Comparison of ENCODE assay signal across 8 mouse cellular contexts in genomic region chr7:45395129-45395541, GRCm38 (mm10). TPM values are rescaled to one million over a fixed set of nuclear protein-coding genes. Genes with fewer than 3 reads are reported as not detected.
A peak's percentile ranks its signal among the peaks of the same experiment; 100 is the strongest.
DNase-seq lines count a peak whose midpoint lies in the region; ATAC-seq and TF ChIP-seq lines count a peak whose summit lies in the region.

No protein-coding gene starts in this region.

- no peaks in the 10 kb centered on the region for H3K9me3 ChIP-seq in forebrain, embryonic 16.5 days (ENCODE audit: control insufficient read depth, low read length)
- H3K9me3 ChIP-seq in liver, postnatal 0 days (ENCODE audit: low read length) = no peaks in the 10 kb centered on the region

- H3K4me2 ChIP-seq in forebrain, embryonic 16.5 days (ENCODE audit: low read length) = peak overlapping the region; percentile 94
- peak overlapping the region; percentile 92 for H3K4me2 ChIP-seq in liver, postnatal 0 days (ENCODE audit: low read depth, low read length)

- 0 out of 2 replicates have a peak, but pooled peaks have one; percentile 10 for TF ChIP-seq EP300 in liver, postnatal 0 days (IDR thresholded peaks at IDR 0.05; ENCODE audit: low read depth)

- no peaks in the 10 kb centered on the region for H3K27me3 ChIP-seq in forebrain, embryonic 16.5 days (replicated peaks; ENCODE audit: control insufficient read depth, insufficient read depth, low read length)
- H3K27me3 ChIP-seq in liver, postnatal 0 days (ENCODE audit: insufficient read depth, low read length) = no peaks in the 10 kb centered on the region

- H3K36me3 ChIP-seq in forebrain, embryonic 16.5 days (ENCODE audit: control insufficient read depth, insufficient read depth) = peaks cover 16% of the 10 kb centered on the region
- peaks cover 32% of the 10 kb centered on the region for H3K36me3 ChIP-seq in liver, postnatal 0 days (replicated peaks; ENCODE audit: insufficient read depth, low read length)

- no peak for TF ChIP-seq CTCF in liver, postnatal 0 days (IDR thresholded peaks at IDR 0.05; ENCODE audit: low read depth)

- H3K9ac ChIP-seq in forebrain, embryonic 16.5 days (replicated peaks; ENCODE audit: low read depth, low read length) = peak overlapping the region; percentile 74
- H3K9ac ChIP-seq in liver, postnatal 0 days (replicated peaks) = peak overlapping the region; percentile 94

- peak overlapping the region; percentile 66 for H3K4me3 ChIP-seq in forebrain, embryonic 16.5 days (replicated peaks; ENCODE audit: low read length)
- H3K4me3 ChIP-seq in liver, postnatal 0 days (ENCODE audit: low read depth, low read length) = peak overlapping the region; percentile 86

- ATAC-seq in cerebellum, adult (ENCODE audit: insufficient number of reproducible peaks, low FRiP score, low TSS enrichment) = peak; percentile 61; the same call in 1 of the 2 replicates
- ATAC-seq in forebrain, embryonic 16.5 days = peak; percentile 79
- ATAC-seq in liver, postnatal 0 days = peak; percentile 67

- no peak for DNase-seq in cerebellum, adult 9-10 months
- peak; percentile 59 for DNase-seq in ovary, adult 18-20 months (ENCODE audit: low spot score)
- no peak for DNase-seq in ovary, postnatal 10 days (ENCODE audit: low spot score)
- DNase-seq in liver, postnatal 0 days = no peak
- no peak for DNase-seq in thymus, postnatal 14 days
- no peak for DNase-seq in urinary bladder, adult 18-20 months (ENCODE audit: low spot score in 2 of 2)

- 0% methylated on average over 19 of the region's 20 CpGs for WGBS in forebrain, embryonic 16.5 days
- WGBS in liver, postnatal 0 days (ENCODE audit: insufficient replicate concordance) = 0% methylated on average over 19 of the region's 20 CpGs

- peaks cover 19% of the 10 kb centered on the region for H3K4me1 ChIP-seq in forebrain, embryonic 16.5 days (replicated peaks; ENCODE audit: control insufficient read depth, insufficient read depth, low read length)
- H3K4me1 ChIP-seq in liver, postnatal 0 days (ENCODE audit: insufficient read depth) = peaks cover 16% of the 10 kb centered on the region

- peak overlapping the region; percentile 95 for H3K27ac ChIP-seq in forebrain, embryonic 16.5 days (ENCODE audit: low read length)
- peak overlapping the region; percentile 96 for H3K27ac ChIP-seq in liver, postnatal 0 days (ENCODE audit: low read depth)

RNA-seq across cellular contexts. Expression of gene Snrnp70, which starts 0.4 kb away (rescaled TPM):
- polyA plus RNA-seq in forebrain, embryonic 16.5 days (2015; fragmentation: Nextera tagmentation; extraction: Ambion mirVana) = 206 and 215 TPM in 2 replicates
- polyA plus RNA-seq in liver, postnatal 0 days (2015; fragmentation: Nextera tagmentation; extraction: Ambion mirVana) = 53.7 and 57.2 TPM in 2 replicates

RNA-seq across cellular contexts. Expression of gene Kcna7, which starts 10.3 kb away (rescaled TPM):
- polyA plus RNA-seq in forebrain, embryonic 16.5 days (2015; fragmentation: Nextera tagmentation; extraction: Ambion mirVana) = not detected in 2 replicates
- 0.05 TPM in 1 of 2 replicates, not detected in the other for polyA plus RNA-seq in liver, postnatal 0 days (2015; fragmentation: Nextera tagmentation; extraction: Ambion mirVana)

RNA-seq across cellular contexts. Expression of gene Ntf5, which starts 18.4 kb away (rescaled TPM):
- polyA plus RNA-seq in forebrain, embryonic 16.5 days (2015; fragmentation: Nextera tagmentation; extraction: Ambion mirVana) = 0.10 TPM in 1 of 2 replicates, not detected in the other
- 0.05 and 0.15 TPM in 2 replicates for polyA plus RNA-seq in liver, postnatal 0 days (2015; fragmentation: Nextera tagmentation; extraction: Ambion mirVana)

RNA-seq across cellular contexts. Expression of gene Lin7b, which starts 24.8 kb away (rescaled TPM):
- polyA plus RNA-seq in forebrain, embryonic 16.5 days (2015; fragmentation: Nextera tagmentation; extraction: Ambion mirVana) = 6.1 and 18.5 TPM in 2 replicates
- polyA plus RNA-seq in liver, postnatal 0 days (2015; fragmentation: Nextera tagmentation; extraction: Ambion mirVana) = not detected in 2 replicates

RNA-seq across cellular contexts. Expression of gene Lhb, which starts 25.5 kb away (rescaled TPM):
- 0.44 and 0.65 TPM in 2 replicates for polyA plus RNA-seq in forebrain, embryonic 16.5 days (2015; fragmentation: Nextera tagmentation; extraction: Ambion mirVana)
- polyA plus RNA-seq in liver, postnatal 0 days (2015; fragmentation: Nextera tagmentation; extraction: Ambion mirVana) = not detected in 2 replicates
